Mouse (Mus musculus): ENCODE data around the gene C1ql2.

DNA sequence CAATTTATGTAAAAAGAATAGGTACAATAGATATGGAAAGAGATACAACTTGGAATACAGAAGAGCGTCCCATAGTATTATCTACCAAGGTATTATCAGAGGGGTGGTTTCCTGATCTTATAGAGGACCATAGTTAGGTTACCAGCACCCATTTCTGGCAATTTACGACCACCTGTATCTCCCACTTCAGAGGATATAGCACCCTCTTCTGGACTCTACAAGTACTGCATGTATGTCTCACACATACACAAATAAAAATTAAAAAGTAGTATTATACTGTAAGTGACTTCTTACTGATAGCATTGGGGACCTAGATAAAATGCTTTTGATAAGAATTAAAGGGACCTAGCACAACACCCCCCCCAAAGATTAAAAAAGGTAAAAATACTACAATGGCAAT lies 43.4 kb upstream of the C1ql2 start:
- TF ChIP-seq CTCF (IDR thresholded peaks at IDR 0.05; ENCODE audit: low read depth, low read length) (no peak), GATA1 (IDR thresholded peaks at IDR 0.05; ENCODE audit: borderline replicate concordance, low read length) (no peak), POLR2AphosphoS5 (IDR thresholded peaks at IDR 0.05; ENCODE audit: insufficient replicate concordance, low read depth, low read length) (no peak), TAL1 (conservative IDR thresholded peaks at IDR 0.05; ENCODE audit: low read depth, low read length) (no peak), GATA2 (IDR thresholded peaks at IDR 0.05; ENCODE audit: borderline replicate concordance, low read depth, low read length) (no peak)
